Mouse (Mus musculus): ENCODE data around the gene Zdhhc19.

GRCm38 (mm10) chr16:32513948-32514347 lies 17.9 kb downstream of the Zdhhc19 start:
- TF ChIP-seq ZC3H11A (IDR thresholded peaks at IDR 0.05; ENCODE audit: borderline replicate concordance, low read depth, low read length): no peak
- no peak for TF ChIP-seq MAFK (IDR thresholded peaks at IDR 0.05; ENCODE audit: insufficient read depth, low read depth, low read length)
